Mouse (Mus musculus): ENCODE data around the gene Serinc2. TPM values are rescaled to one million over a fixed set of nuclear protein-coding genes. Genes with fewer than 3 reads are reported as not detected.

The Serinc2 gene
- polyA plus RNA-seq (2016; fragmentation: Nextera tagmentation; extraction: Ambion mirVana) = 40.1 and 59.3 TPM in 2 replicates

GRCm38 (mm10) chr4:130279105-130279504 is at the start of gene Serinc2:
Serinc2 (minus strand) TSS chr4:130279205.
- Histone ChIP-seq H3K4me3 (no peak within 1 kb of the TSS), H3K9me3 (replicated peaks) (no peaks in the 10 kb centered on the region), H3K36me3 (no peaks in the 10 kb centered on the region), H3K27ac (replicated peaks) (no peak within 1 kb of the TSS), H3K27me3 (ENCODE audit: low read depth, poor library complexity, severe bottlenecking) (peaks cover 54% of the 10 kb centered on the region), H3K4me1 (peaks cover 27% of the 10 kb centered on the region)
- DNase-seq (ENCODE audit: low spot score) = no peak
- WGBS = 67% methylated on average over 2 of the region's 2 CpGs

- no peaks in the 10 kb centered on the region for H3K4me1 ChIP-seq
- H3K27me3 ChIP-seq (ENCODE audit: low read depth, poor library complexity, severe bottlenecking) = no peaks in the 10 kb centered on the region
- no peaks in the 10 kb centered on the region for H3K9me3 ChIP-seq (replicated peaks)
- H3K27ac ChIP-seq (replicated peaks) = no peak overlapping the region
- DNase-seq (ENCODE audit: low spot score) = no peak
- H3K36me3 ChIP-seq = peaks cover 73% of the 10 kb centered on the region
- 88% methylated on average over 9 of the region's 9 CpGs for WGBS
- no peak overlapping the region for H3K4me3 ChIP-seq
Measured at GRCm38 (mm10) chr4:130327366-130327765, 48.4 kb upstream of the Serinc2 start.

GRCm38 (mm10) chr4:130325446-130325845 is 46.4 kb upstream of the Serinc2 start:
- 91% methylated on average over 2 of the region's 2 CpGs for WGBS
- no peaks in the 10 kb centered on the region for H3K9me3 ChIP-seq (replicated peaks)
- no peak overlapping the region for H3K27ac ChIP-seq (replicated peaks)
- peaks cover 83% of the 10 kb centered on the region for H3K36me3 ChIP-seq
- H3K4me1 ChIP-seq = no peaks in the 10 kb centered on the region
- H3K27me3 ChIP-seq (ENCODE audit: low read depth, poor library complexity, severe bottlenecking) = no peaks in the 10 kb centered on the region
- DNase-seq (ENCODE audit: low spot score) = no peak
- H3K4me3 ChIP-seq = no peak overlapping the region

- no peak for DNase-seq (ENCODE audit: low spot score)
- Histone ChIP-seq H3K4me3 (no peak overlapping the region), H3K27ac (replicated peaks) (no peak overlapping the region), H3K4me1 (no peaks in the 10 kb centered on the region), H3K27me3 (ENCODE audit: low read depth, poor library complexity, severe bottlenecking) (no peaks in the 10 kb centered on the region), H3K9me3 (replicated peaks) (no peaks in the 10 kb centered on the region), H3K36me3 (peaks cover 94% of the 10 kb centered on the region)
- WGBS = 90% methylated on average over 5 of the region's 5 CpGs
Measured at GRCm38 (mm10) chr4:130323607-130324006, 44.6 kb upstream of the Serinc2 start.

- H3K36me3 ChIP-seq = peaks cover 92% of the 10 kb centered on the region
- H3K4me1 ChIP-seq = no peaks in the 10 kb centered on the region
- 85% methylated on average over 1 of the region's 1 CpGs for WGBS
- no peaks in the 10 kb centered on the region for H3K9me3 ChIP-seq (replicated peaks)
- no peak overlapping the region for H3K27ac ChIP-seq (replicated peaks)
- no peak for DNase-seq (ENCODE audit: low spot score)
- H3K27me3 ChIP-seq (ENCODE audit: low read depth, poor library complexity, severe bottlenecking) = no peaks in the 10 kb centered on the region
- no peak overlapping the region for H3K4me3 ChIP-seq
Measured at GRCm38 (mm10) chr4:130323165-130323564, 44.2 kb upstream of the Serinc2 start.

- Histone ChIP-seq H3K27ac (replicated peaks) (no peak overlapping the region), H3K4me3 (no peak overlapping the region), H3K4me1 (no peaks in the 10 kb centered on the region), H3K9me3 (replicated peaks) (no peaks in the 10 kb centered on the region), H3K36me3 (peaks cover 86% of the 10 kb centered on the region), H3K27me3 (ENCODE audit: low read depth, poor library complexity, severe bottlenecking) (no peaks in the 10 kb centered on the region)
- WGBS = 92% methylated on average over 7 of the region's 7 CpGs
- DNase-seq (ENCODE audit: low spot score) = no peak
Measured at GRCm38 (mm10) chr4:130322567-130322966, 43.6 kb upstream of the Serinc2 start.

- WGBS = 87% methylated on average over 7 of the region's 7 CpGs
- no peaks in the 10 kb centered on the region for H3K9me3 ChIP-seq (replicated peaks)
- peaks cover 84% of the 10 kb centered on the region for H3K36me3 ChIP-seq
Measured at GRCm38 (mm10) chr4:130321640-130322039, 42.6 kb upstream of the Serinc2 start.

GRCm38 (mm10) chr4:130319564-130319963 is 40.6 kb upstream of the Serinc2 start:
- 84% methylated on average over 7 of the region's 7 CpGs for WGBS
- peaks cover 85% of the 10 kb centered on the region for H3K36me3 ChIP-seq
- DNase-seq (ENCODE audit: low spot score) = no peak
- H3K27ac ChIP-seq (replicated peaks) = no peak overlapping the region
- H3K4me3 ChIP-seq = no peak overlapping the region
- H3K4me1 ChIP-seq = peaks cover 3% of the 10 kb centered on the region; the same call in 1 of the 2 replicates
- H3K9me3 ChIP-seq (replicated peaks) = no peaks in the 10 kb centered on the region
- H3K27me3 ChIP-seq (ENCODE audit: low read depth, poor library complexity, severe bottlenecking) = no peaks in the 10 kb centered on the region

More at GRCm38 (mm10) chr4:130321640-130322039, 42.6 kb upstream of the Serinc2 start:
- H3K4me1 ChIP-seq = no peaks in the 10 kb centered on the region
- no peak overlapping the region for H3K4me3 ChIP-seq
- H3K27me3 ChIP-seq (ENCODE audit: low read depth, poor library complexity, severe bottlenecking) = no peaks in the 10 kb centered on the region
- H3K27ac ChIP-seq (replicated peaks) = no peak overlapping the region
- no peak for DNase-seq (ENCODE audit: low spot score)

- H3K36me3 ChIP-seq = peaks cover 82% of the 10 kb centered on the region
- H3K27me3 ChIP-seq (ENCODE audit: low read depth, poor library complexity, severe bottlenecking) = no peaks in the 10 kb centered on the region
- no peak for DNase-seq (ENCODE audit: low spot score)
- H3K4me3 ChIP-seq = no peak overlapping the region
- 76% methylated on average over 3 of the region's 3 CpGs for WGBS
- H3K4me1 ChIP-seq = peaks cover 3% of the 10 kb centered on the region; the same call in 1 of the 2 replicates
- no peaks in the 10 kb centered on the region for H3K9me3 ChIP-seq (replicated peaks)
- H3K27ac ChIP-seq (replicated peaks) = no peak overlapping the region
Measured at GRCm38 (mm10) chr4:130318122-130318521, 39.1 kb upstream of the Serinc2 start.

GRCm38 (mm10) chr4:130316691-130317090 is 37.7 kb upstream of the Serinc2 start:
- DNase-seq (ENCODE audit: low spot score) = no peak
- Histone ChIP-seq H3K4me1 (peaks cover 3% of the 10 kb centered on the region; the same call in 1 of the 2 replicates), H3K27ac (replicated peaks) (no peak overlapping the region), H3K27me3 (ENCODE audit: low read depth, poor library complexity, severe bottlenecking) (peaks cover 3% of the 10 kb centered on the region; the same call in 1 of the 2 replicates), H3K36me3 (peaks cover 69% of the 10 kb centered on the region), H3K9me3 (replicated peaks) (no peaks in the 10 kb centered on the region), H3K4me3 (no peak overlapping the region)
- 85% methylated on average over 10 of the region's 10 CpGs for WGBS

- Histone ChIP-seq H3K9me3 (replicated peaks) (no peaks in the 10 kb centered on the region), H3K36me3 (peaks cover 63% of the 10 kb centered on the region), H3K27me3 (ENCODE audit: low read depth, poor library complexity, severe bottlenecking) (peaks cover 10% of the 10 kb centered on the region), H3K4me1 (peaks cover 3% of the 10 kb centered on the region; the same call in 1 of the 2 replicates), H3K27ac (replicated peaks) (no peak overlapping the region), H3K4me3 (no peak overlapping the region)
- 83% methylated on average over 13 of the region's 13 CpGs for WGBS
- no peak for DNase-seq (ENCODE audit: low spot score)
Measured at GRCm38 (mm10) chr4:130315771-130316527, 36.9 kb upstream of the Serinc2 start.

GRCm38 (mm10) chr4:130313552-130313951 is 34.5 kb upstream of the Serinc2 start:
- no peak overlapping the region for H3K4me3 ChIP-seq
- H3K27ac ChIP-seq (replicated peaks) = no peak overlapping the region
- H3K27me3 ChIP-seq (ENCODE audit: low read depth, poor library complexity, severe bottlenecking) = peaks cover 34% of the 10 kb centered on the region
- H3K4me1 ChIP-seq = peaks cover 11% of the 10 kb centered on the region
- 90% methylated on average over 4 of the region's 4 CpGs for WGBS
- no peak for DNase-seq (ENCODE audit: low spot score)
- peaks cover 40% of the 10 kb centered on the region for H3K36me3 ChIP-seq
- no peaks in the 10 kb centered on the region for H3K9me3 ChIP-seq (replicated peaks)

GRCm38 (mm10) chr4:130312526-130312925 is 33.5 kb upstream of the Serinc2 start:
- no peak for DNase-seq (ENCODE audit: low spot score)
- Histone ChIP-seq H3K36me3 (peaks cover 38% of the 10 kb centered on the region), H3K4me3 (no peak overlapping the region), H3K9me3 (replicated peaks) (no peaks in the 10 kb centered on the region), H3K27me3 (ENCODE audit: low read depth, poor library complexity, severe bottlenecking) (peaks cover 45% of the 10 kb centered on the region), H3K27ac (replicated peaks) (no peak overlapping the region), H3K4me1 (peaks cover 22% of the 10 kb centered on the region)
- 91% methylated on average over 3 of the region's 3 CpGs for WGBS
